Mouse (Mus musculus) neural tube, embryonic 13.5 days (tissue): Measurements from ENCODE around the gene Olfr723. TPM values are rescaled to one million over a fixed set of nuclear protein-coding genes. Genes with fewer than 3 reads are reported as not detected.
"Not testable (repeated sequence)": the region's sequence is repeated elsewhere in the genome, so short reads cannot be mapped to it uniquely, and the experiment has no call there.

Experiments used
- ATAC-seq: fragments of 200-750 bp; cut with Nextera tagmentation; 2 replicates; pipeline ENCODE4 v1.8.0; 2017; ENCODE audit warnings: low read depth, mild to moderate bottlenecking, moderate TSS enrichment, moderate library complexity
- H3K27ac ChIP-seq: fragments of 300-500 bp; sonication (generic); replicated peaks from 2 replicates; pipeline ENCODE4 v1.5.1; 2015; ENCODE audit warnings: moderate library complexity, mild to moderate bottlenecking, inconsistent platforms
- H3K27me3 ChIP-seq: fragments of 300-500 bp; sonication (generic); 2 replicates; pipeline ENCODE4 v1.6.1; 2015; ENCODE audit warnings: mild to moderate bottlenecking, inconsistent platforms
- H3K36me3 ChIP-seq: fragments of 300-500 bp; sonication (generic); 2 replicates; pipeline ENCODE4 v1.6.1; 2015; ENCODE audit warnings: mild to moderate bottlenecking, inconsistent platforms
- H3K4me1 ChIP-seq: fragments of 300-500 bp; sonication (generic); replicated peaks from 2 replicates; pipeline ENCODE4 v1.6.1; 2015; ENCODE audit warnings: inconsistent platforms
- H3K4me2 ChIP-seq: fragments of 300-500 bp; sonication (generic); 2 replicates; pipeline ENCODE4 v1.6.1; 2015; ENCODE audit warnings: inconsistent platforms, mild to moderate bottlenecking, moderate library complexity
- H3K4me3 ChIP-seq: fragments of 300-500 bp; sonication (generic); 2 replicates; pipeline ENCODE4 v1.5.1; 2015; ENCODE audit warnings: mild to moderate bottlenecking, inconsistent platforms
- H3K9ac ChIP-seq: fragments of 300-500 bp; sonication (generic); 2 replicates; pipeline ENCODE4 v1.6.1; 2015; ENCODE audit warnings: moderate library complexity, mild to moderate bottlenecking, inconsistent platforms
- H3K9me3 ChIP-seq: fragments of 300-500 bp; sonication (generic); 2 replicates; pipeline ENCODE4 v1.6.1; 2016; ENCODE audit warnings: inconsistent platforms
- WGBS: fragments of 180-500 bp; shearing (Covaris S2); methylation state at CpG from one replicate; pipeline ENCODE4 v1.1.7; 2015; 5-methylcytosine and 5-hydroxymethylcytosine counted together
- polyA plus RNA-seq: library from polyadenylated mRNA; unstranded; fragments of >200 nt; fragmentation: Nextera tagmentation; extraction: Ambion mirVana; gene quantifications from 2 replicates; pipeline ENCODE4 v1.2.1, GENCODE M21; 2015

Olfr723 gene
- not detected in 2 replicates for polyA plus RNA-seq

GRCm38 (mm10) chr14:49931687-49932086 lies at the start of gene Olfr723:
Gene Olfr723 (minus strand): TSS chr14:49931787.
- H3K9ac ChIP-seq, H3K4me3 ChIP-seq, H3K27ac ChIP-seq, H3K4me1 ChIP-seq, ATAC-seq, H3K9me3 ChIP-seq, H3K27me3 ChIP-seq, H3K36me3 ChIP-seq, H3K4me2 ChIP-seq: not testable (repeated sequence)

DNA sequence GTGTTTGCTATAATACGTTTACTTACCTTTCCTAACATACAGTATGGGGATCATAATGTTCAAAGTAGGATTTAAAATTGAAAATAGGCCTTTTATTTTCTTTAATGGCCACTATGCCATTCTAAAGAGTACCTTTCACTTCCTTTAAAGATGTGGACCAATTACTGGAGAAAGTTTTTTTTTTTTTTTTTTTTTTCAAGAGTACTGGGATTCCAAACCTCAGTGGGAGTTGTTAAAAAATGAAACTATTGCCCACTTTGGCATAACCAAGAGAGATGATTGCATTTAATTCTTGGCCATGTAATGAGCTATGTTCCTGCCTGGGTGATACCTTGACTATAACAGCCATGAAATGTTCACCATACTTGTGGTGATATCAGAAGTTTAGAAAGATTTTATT lies 31.6 kb upstream of the Olfr723 start, which contains the start of gene Olfr724:
Olfr724 (minus strand) TSS at position 101 of the 400 bp plus-strand sequence.
- not testable (repeated sequence) for H3K9ac ChIP-seq, H3K36me3 ChIP-seq, H3K4me3 ChIP-seq, H3K4me1 ChIP-seq, H3K9me3 ChIP-seq, ATAC-seq, H3K27me3 ChIP-seq, H3K4me2 ChIP-seq, H3K27ac ChIP-seq
- WGBS, result 73% methylated on average over 1 of the region's 1 CpGs

DNA sequence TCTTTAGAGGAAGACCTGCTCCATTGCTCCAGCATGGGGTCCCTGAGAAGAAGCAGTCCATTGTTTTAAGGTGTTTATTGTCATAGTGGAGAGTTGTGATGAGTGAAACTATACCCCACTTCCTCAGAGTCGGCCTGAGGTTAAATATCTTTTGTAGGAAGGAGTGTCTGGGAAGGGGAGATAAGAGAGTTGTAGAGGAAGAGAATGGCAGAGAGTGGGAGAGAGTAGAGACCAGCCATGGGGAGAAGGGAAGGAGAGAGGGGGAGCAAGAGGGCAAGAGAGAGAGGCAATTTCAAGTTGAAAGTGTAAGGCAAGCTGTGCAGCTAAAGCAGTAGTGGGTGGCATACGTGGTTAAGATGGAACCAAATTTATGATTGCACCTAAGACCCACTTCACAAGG lies 24.3 kb upstream of the Olfr723 start:
- Histone ChIP-seq H3K27ac (no peak overlapping the region), H3K9ac (no peak overlapping the region), H3K36me3 (no peaks in the 10 kb centered on the region), H3K4me2 (no peak overlapping the region), H3K27me3 (no peaks in the 10 kb centered on the region), H3K9me3 (no peaks in the 10 kb centered on the region; the same call in 1 of the 2 replicates), H3K4me1 (no peaks in the 10 kb centered on the region), H3K4me3 (no peak overlapping the region)
- ATAC-seq, result no peak
- WGBS, result 45% methylated on average over 2 of the region's 2 CpGs

DNA sequence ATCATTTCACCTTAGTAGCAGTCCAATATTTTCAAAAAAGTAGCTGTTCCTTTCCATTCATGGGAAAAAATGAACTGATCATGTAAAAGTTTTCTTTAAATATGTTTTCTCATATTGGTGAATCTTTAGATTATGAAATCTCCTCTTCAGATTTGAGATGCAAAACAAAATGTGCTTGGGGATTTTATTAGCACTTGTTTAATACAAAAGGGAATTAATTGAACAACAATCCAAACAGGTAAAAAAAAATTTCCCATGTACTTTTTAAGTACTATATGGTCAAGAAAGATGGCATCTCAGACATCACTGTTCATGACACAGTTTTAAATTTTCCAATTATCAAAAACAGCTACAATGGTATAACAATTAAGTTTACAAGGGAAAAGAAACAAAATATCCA lies 29.7 kb downstream of the Olfr723 start, which contains the start of gene Olfr722:
Olfr722 (minus strand) TSS at position 101 of the 400 bp plus-strand sequence.
- Histone ChIP-seq H3K4me3 (no peak within 1 kb of the TSS), H3K9ac (no peak within 1 kb of the TSS), H3K4me2 (no peak within 1 kb of the TSS), H3K36me3 (no peaks in the 10 kb centered on the region), H3K4me1 (no peaks in the 10 kb centered on the region), H3K27me3 (no peaks in the 10 kb centered on the region), H3K27ac (no peak within 1 kb of the TSS), H3K9me3 (no peaks in the 10 kb centered on the region)
- no peak for ATAC-seq

Other genes starting within 250 kb of the Olfr723 start
- gene Armh4, start 148.4 kb downstream of the Olfr723 start, polyA plus RNA-seq, result 56.6 and 64.2 TPM in 2 replicates
- not detected in 2 replicates for gene Olfr722, start 29.8 kb downstream of the Olfr723 start, polyA plus RNA-seq
- gene Olfr724, start 31.5 kb upstream of the Olfr723 start, polyA plus RNA-seq, result not detected in 2 replicates
- not detected in 2 replicates for gene Olfr725, start 108.6 kb upstream of the Olfr723 start, polyA plus RNA-seq
- gene Olfr726, start 159.2 kb upstream of the Olfr723 start, polyA plus RNA-seq, result not detected in 2 replicates
- gene Olfr727, start 191.4 kb upstream of the Olfr723 start, polyA plus RNA-seq, result not detected in 2 replicates
- not detected in 2 replicates for gene Olfr728, start 210.9 kb upstream of the Olfr723 start, polyA plus RNA-seq
- not detected in 2 replicates for gene Olfr729, start 221.1 kb upstream of the Olfr723 start, polyA plus RNA-seq